Mouse (Mus musculus): ENCODE data around the gene Keg1.
"Not testable (repeated sequence)": the region's sequence is repeated elsewhere in the genome, so short reads cannot be mapped to it uniquely, and the experiment has no call there.

The Keg1 gene

DNA sequence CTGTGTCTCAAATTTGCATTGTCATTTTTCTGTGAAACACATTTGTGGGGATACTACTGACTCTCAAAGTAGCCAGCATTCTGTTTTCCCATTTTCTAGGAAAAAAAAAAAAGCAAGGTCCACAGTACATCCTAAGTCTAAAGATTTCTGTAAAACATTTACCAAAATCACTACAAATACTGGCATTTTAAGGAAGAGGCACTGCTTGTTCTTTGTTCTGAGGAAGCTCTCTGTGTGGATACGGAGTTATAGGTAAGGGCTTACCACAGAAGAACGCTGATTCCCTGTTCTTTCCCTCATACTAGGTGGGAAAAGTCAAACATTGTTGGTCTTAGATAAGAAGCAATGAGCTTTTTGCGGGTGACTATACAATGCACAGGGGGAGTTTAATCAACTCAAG lies at the start of gene Keg1:
Gene Keg1 (plus strand): TSS at position 197 of the 400 bp plus-strand sequence.
- no peak for DNase-seq (ENCODE audit: low spot score in 2 of 2)

DNA sequence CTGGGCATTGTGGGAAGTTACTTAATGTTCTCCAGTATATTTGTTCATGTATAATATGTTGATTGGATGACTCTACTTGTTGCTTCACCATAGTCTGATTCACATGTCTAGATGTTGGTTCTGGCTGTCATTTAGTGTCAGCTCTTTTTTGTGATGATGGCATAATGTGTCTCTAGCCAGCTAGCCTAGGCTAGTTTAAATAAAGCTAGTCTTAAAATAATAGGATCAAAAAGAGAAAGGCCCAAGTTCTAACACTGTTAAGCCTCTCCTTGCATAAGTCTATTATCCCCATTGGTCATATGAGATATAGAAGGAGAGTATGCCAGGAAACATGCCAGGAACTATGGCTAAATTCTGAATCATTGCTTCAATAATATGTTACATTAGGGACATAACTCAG lies 46.1 kb upstream of the Keg1 start:
- DNase-seq (ENCODE audit: low spot score in 2 of 2) = no peak

DNA sequence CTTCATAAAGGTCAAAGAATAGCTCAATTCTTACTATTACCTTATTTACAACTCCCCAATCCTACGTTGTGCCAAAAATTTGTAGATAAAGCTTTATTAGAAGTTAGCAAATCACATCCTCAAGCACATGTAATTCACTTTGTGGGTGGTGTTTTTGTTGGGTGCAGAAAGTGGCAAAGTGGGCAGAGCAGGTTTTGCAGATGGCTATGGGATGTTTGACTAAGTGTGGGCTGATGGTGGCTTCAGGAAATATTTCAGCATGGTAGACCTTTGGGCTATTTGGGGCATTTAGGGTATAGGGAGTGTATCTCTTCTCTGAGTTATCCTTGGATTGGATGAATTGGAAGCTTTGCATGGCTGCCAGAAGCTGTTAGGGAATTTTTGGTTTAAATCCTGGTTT lies 29.4 kb upstream of the Keg1 start:
- no peak for DNase-seq (ENCODE audit: low spot score in 2 of 2)

DNA sequence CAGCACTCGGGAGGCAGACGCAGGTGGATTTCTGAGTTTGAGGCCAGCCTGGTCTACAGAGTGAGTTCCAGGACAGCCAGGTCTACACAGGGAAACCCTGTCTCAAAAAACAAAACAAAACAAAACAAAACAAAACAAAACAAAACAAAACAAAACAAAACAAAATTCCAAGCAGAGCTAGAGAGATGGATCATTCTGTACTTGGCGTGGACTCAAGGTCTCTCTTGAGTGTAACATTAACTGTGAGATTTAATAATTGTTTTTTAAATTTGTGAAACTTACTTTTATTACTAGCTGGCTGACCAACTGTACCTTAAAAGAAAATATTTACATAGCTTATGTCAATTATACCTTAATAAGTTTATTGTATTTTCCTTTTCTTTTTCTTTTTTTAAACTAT lies 27.0 kb upstream of the Keg1 start:
- DNase-seq (ENCODE audit: low spot score in 2 of 2) = not testable (repeated sequence)

DNA sequence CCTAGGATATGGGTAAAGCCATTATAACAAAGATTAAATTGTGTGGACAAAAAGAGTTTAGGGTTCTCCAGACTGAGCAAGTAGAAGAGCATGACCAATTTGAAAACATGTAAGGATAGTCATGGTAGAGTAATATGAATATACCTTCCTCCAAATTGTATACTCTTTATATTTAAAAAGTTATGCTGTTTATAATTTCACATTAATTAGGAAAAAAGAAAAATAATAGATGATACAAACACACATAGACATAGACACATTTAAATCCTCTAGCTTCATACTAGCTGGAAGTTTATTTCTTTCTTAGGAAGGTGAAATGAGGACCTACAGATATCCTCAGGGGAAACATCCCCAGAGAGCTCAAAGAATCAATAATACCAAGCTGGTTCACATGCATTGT lies 25.4 kb upstream of the Keg1 start, which contains the start of gene Olfr1442:
Gene Olfr1442 (plus strand): TSS at position 301 of the 400 bp plus-strand sequence.
- DNase-seq (ENCODE audit: low spot score in 2 of 2) = no peak

GRCm38 (mm10) chr19:12671051-12671450 lies 24.5 kb upstream of the Keg1 start:
- DNase-seq (ENCODE audit: low spot score in 2 of 2) = no peak

DNA sequence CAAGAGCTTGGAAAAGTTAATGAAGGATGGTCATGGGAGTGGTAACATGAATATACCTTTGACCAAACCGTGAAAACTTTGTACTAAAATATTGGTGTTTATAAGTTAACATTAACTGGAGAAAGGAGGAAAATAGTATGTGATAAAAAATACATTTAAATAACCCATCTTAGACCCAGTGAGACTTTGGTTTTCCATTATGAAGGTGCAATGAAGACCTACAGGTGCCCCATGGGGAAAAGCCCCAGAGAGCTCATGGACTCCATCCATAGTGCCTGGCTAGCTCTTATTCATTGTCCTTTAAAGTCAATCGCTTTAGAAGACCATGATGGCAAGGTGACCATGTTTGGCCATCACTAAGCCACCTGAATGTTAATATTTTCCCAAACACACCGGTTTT lies 17.8 kb upstream of the Keg1 start, which contains the start of gene Olfr1443:
Gene Olfr1443 (plus strand): TSS at position 301 of the 400 bp plus-strand sequence.
- DNase-seq (ENCODE audit: low spot score in 2 of 2) = no peak

GRCm38 (mm10) chr19:12684638-12685037 lies 10.9 kb upstream of the Keg1 start:
- no peak for DNase-seq (ENCODE audit: low spot score in 2 of 2)

DNA sequence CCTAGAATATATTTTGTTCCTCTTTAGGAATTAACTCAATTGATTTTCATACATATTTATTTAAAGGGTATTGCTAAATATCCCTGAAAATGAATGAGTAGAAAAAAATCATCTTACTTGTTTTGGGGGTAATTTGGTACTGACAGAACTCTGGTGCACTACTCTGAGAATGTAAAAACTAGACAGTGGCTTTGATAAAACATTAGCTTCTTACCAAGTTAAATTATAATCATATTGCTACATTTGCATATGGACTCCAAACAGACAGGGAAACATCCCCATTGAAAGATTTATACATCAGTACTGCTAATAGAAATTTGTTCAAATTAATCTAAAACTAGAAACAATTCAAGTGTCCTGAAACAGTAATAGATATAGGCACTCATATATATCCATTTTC lies 10.4 kb upstream of the Keg1 start:
- DNase-seq (ENCODE audit: low spot score in 2 of 2) = no peak

GRCm38 (mm10) chr19:12696221-12696620 lies 635 bp downstream of the Keg1 start:
- no peak for DNase-seq (ENCODE audit: low spot score in 2 of 2)

DNA sequence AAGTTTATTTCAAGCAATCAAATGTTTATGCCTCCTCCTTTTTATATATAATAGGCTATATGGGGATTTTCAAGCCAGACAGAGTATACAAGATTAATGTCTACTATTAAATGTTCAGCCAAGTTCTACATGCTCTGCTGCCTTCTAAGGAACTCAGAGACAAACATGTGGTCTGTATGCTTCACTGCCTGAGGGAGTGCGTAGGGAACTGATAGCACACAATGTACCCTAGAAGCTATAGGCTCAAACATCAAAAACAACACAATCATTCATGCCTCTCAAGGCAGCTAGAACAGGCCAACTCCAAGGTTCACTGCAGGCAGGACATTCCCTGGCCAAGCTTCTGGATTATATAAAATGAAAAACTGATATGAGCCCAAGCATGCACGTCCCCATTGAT lies 12.9 kb downstream of the Keg1 start:
- no peak for DNase-seq (ENCODE audit: low spot score in 2 of 2)

- DNase-seq (ENCODE audit: low spot score in 2 of 2) = no peak
These were observed 13.4 kb downstream of the Keg1 start for GRCm38 (mm10) chr19:12708986-12709385.

GRCm38 (mm10) chr19:12719189-12719588 lies 23.6 kb downstream of the Keg1 start:
- DNase-seq (ENCODE audit: low spot score in 2 of 2) = no peak

- DNase-seq (ENCODE audit: low spot score in 2 of 2) = no peak
These were observed 24.9 kb downstream of the Keg1 start for GRCm38 (mm10) chr19:12720463-12720862.

DNA sequence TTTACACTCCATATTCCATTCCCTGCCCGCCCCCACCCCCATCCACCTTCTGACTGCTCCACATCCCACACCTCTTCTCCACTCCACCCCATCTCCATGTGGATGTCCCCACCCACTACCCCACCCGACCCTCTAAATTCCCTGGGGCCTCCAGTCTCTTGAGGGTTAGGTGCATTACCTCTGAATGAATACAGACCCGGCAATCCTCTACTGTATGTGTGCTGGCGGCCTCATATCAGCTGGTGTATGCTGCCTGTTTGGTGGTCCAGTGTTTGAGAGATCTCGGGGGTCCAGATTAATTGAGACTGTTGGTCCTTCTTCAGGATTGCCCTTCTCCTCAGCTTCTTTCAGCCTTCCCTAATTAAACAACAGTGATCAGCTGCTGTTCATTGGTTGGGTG lies 25.3 kb downstream of the Keg1 start:
- DNase-seq (ENCODE audit: low spot score in 2 of 2) = not testable (repeated sequence)

- DNase-seq (ENCODE audit: low spot score in 2 of 2) = not testable (repeated sequence)
These were observed 26.0 kb downstream of the Keg1 start for GRCm38 (mm10) chr19:12721596-12721995.

DNA sequence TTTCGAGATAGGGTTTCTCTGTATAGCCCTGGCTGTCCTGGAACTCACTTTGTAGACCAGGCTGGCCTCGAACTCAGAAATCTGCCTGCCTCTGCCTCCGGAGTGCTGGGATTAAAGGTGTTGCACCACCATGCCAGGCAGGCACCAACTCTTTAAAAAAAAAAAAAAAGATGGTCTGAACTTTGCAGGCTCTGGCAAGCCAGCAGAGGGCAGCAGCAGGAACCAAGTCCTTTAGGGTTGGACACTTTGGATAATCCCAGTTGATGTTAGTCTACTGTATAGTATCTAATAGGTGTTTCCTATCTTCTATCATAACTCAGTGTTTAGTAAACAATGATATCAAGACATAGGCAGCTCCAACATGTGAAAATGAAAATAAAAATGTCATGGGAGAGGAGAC lies 26.7 kb downstream of the Keg1 start:
- peak; percentile 5 to 46 for DNase-seq (ENCODE audit: low spot score in 2 of 2)

DNA sequence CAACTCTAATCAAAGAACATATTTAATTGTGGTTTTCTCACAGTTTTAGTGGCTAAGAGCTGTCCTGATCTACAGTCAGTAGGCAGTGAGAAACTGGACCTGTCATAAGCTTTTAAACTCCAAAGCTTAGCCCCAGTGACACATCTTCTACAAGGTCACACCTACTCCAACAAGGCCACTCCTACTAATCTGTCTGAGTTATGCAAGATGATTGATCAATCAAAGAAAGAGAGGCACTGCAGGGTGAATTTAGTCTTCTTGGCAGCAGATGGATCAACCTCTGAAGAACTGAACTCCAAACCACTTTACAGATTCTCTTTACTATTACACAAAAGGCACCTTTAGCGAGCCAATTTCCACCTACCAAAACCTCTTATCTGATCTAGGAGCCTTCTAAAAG lies 30.3 kb downstream of the Keg1 start:
- DNase-seq (ENCODE audit: low spot score in 2 of 2) = no peak

- DNase-seq (ENCODE audit: low spot score in 2 of 2) = no peak
These were observed 35.5 kb downstream of the Keg1 start for GRCm38 (mm10) chr19:12731036-12731435.

- DNase-seq (ENCODE audit: low spot score in 2 of 2) = no peak
These were observed 36.4 kb downstream of the Keg1 start for GRCm38 (mm10) chr19:12731950-12732349.

GRCm38 (mm10) chr19:12756286-12756685 lies 60.7 kb downstream of the Keg1 start:
- DNase-seq (ENCODE audit: low spot score in 2 of 2) = no peak

DNA sequence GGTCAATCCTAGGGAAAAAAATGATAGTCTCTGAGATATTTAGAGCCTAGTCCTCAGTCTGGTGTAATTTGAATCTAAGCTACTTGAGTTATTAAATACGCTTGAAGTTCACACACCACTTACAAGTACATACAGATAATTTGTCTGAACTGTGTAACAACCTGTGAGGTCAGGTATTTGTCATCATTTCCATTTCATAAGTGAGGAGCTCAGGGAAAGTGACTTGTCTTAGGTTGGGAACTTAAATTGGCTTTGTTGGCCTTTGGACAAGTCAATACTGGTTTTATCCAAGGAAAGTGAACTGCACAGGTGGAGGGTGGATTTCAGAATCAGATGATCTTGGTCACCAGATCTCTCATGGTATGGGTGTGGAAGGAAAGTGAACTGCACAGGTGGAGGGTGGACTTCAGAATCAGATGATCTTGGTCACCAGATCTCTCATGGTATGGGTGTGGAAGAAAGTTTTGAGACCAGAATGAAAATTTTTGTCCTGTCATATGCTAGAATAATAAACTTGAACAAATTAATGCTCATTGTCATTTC lies 63.4 kb downstream of the Keg1 start:
- DNase-seq (ENCODE audit: low spot score in 2 of 2) = no peak

DNA sequence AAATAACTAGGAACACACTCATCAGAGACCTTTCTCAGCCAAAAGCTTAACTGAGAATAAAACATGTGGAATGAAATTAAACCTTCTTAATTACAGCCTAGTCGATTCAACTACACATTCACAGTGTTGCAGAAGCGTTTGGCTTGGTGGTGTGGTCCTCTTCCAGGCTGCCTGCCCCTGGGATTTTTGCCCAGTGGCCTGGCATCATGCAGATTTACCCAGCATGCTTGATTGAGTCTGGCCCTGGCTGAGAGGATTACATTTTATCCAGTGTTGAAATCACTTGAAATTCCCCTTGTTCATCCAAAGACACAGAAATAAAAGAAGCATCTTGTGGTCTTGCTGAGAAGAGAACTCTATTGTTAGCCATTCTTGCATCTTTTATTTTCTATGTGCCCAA lies 64.1 kb downstream of the Keg1 start:
- DNase-seq (ENCODE audit: low spot score in 2 of 2) = no peak

Data from spleen, postnatal 10 days (tissue).